Mouse (Mus musculus): ENCODE measurements around the gene Pdgfc. TPM values are rescaled to one million over a fixed set of nuclear protein-coding genes. Genes with fewer than 3 reads are reported as not detected.

Pdgfc gene
- polyA plus RNA-seq, 1 experiment from 2014 or later = 9.2 TPM

GRCm38 (mm10) chr3:81039131-81039653, 3.0 kb downstream of the Pdgfc start:
- no peaks in the 10 kb centered on the region for H3K36me3 ChIP-seq (ENCODE audit: control insufficient read depth, insufficient read depth, low read length)
- H3K4me3 ChIP-seq (ENCODE audit: low read length) = 0 out of 2 replicates have a peak overlapping the region, but pooled peaks have one; percentile 3
- no peak overlapping the region for H3K9ac ChIP-seq (ENCODE audit: low read depth, low read length)
- no peak overlapping the region for H3K4me2 ChIP-seq (ENCODE audit: low read depth, low read length)
- H3K27me3 ChIP-seq (replicated peaks; ENCODE audit: control insufficient read depth, insufficient read depth, low read length) = no peaks in the 10 kb centered on the region
- no peaks in the 10 kb centered on the region for H3K9me3 ChIP-seq (ENCODE audit: control insufficient read depth, low read length)
- 34% methylated on average over 2 of the region's 2 CpGs for WGBS
- H3K27ac ChIP-seq (ENCODE audit: low read length) = no peak overlapping the region
- ATAC-seq = no peak
- H3K4me1 ChIP-seq (ENCODE audit: control insufficient read depth, insufficient read depth, low read length) = peaks cover 8% of the 10 kb centered on the region

GRCm38 (mm10) chr3:81044653-81045343, 8.6 kb downstream of the Pdgfc start:
- Histone ChIP-seq H3K27ac (ENCODE audit: low read length) (no peak overlapping the region), H3K36me3 (ENCODE audit: control insufficient read depth, insufficient read depth, low read length) (no peaks in the 10 kb centered on the region), H3K9me3 (ENCODE audit: control insufficient read depth, low read length) (no peaks in the 10 kb centered on the region), H3K4me3 (ENCODE audit: low read length) (no peak overlapping the region), H3K9ac (ENCODE audit: low read depth, low read length) (no peak overlapping the region), H3K27me3 (replicated peaks; ENCODE audit: control insufficient read depth, insufficient read depth, low read length) (no peaks in the 10 kb centered on the region), H3K4me2 (ENCODE audit: low read depth, low read length) (no peak overlapping the region), H3K4me1 (ENCODE audit: control insufficient read depth, insufficient read depth, low read length) (peaks cover 3% of the 10 kb centered on the region)
- 57% methylated on average over 2 of the region's 2 CpGs for WGBS
- no peak for ATAC-seq

GRCm38 (mm10) chr3:81045344-81046050, 9.3 kb downstream of the Pdgfc start:
- Histone ChIP-seq H3K4me2 (ENCODE audit: low read depth, low read length) (no peak overlapping the region), H3K9me3 (ENCODE audit: control insufficient read depth, low read length) (no peaks in the 10 kb centered on the region), H3K27me3 (replicated peaks; ENCODE audit: control insufficient read depth, insufficient read depth, low read length) (no peaks in the 10 kb centered on the region), H3K4me1 (ENCODE audit: control insufficient read depth, insufficient read depth, low read length) (peaks cover 3% of the 10 kb centered on the region), H3K27ac (ENCODE audit: low read length) (no peak overlapping the region), H3K36me3 (ENCODE audit: control insufficient read depth, insufficient read depth, low read length) (no peaks in the 10 kb centered on the region), H3K4me3 (ENCODE audit: low read length) (no peak overlapping the region), H3K9ac (ENCODE audit: low read depth, low read length) (no peak overlapping the region)
- 53% methylated on average over 5 of the region's 5 CpGs for WGBS
- ATAC-seq = no peak

GRCm38 (mm10) chr3:81046652-81047607, 10.7 kb downstream of the Pdgfc start:
- Histone ChIP-seq H3K4me1 (ENCODE audit: control insufficient read depth, insufficient read depth, low read length) (peaks cover 3% of the 10 kb centered on the region), H3K9ac (ENCODE audit: low read depth, low read length) (no peak overlapping the region), H3K4me3 (ENCODE audit: low read length) (no peak overlapping the region), H3K36me3 (ENCODE audit: control insufficient read depth, insufficient read depth, low read length) (no peaks in the 10 kb centered on the region), H3K27me3 (replicated peaks; ENCODE audit: control insufficient read depth, insufficient read depth, low read length) (no peaks in the 10 kb centered on the region), H3K4me2 (ENCODE audit: low read depth, low read length) (no peak overlapping the region), H3K9me3 (ENCODE audit: control insufficient read depth, low read length) (no peaks in the 10 kb centered on the region), H3K27ac (ENCODE audit: low read length) (no peak overlapping the region)
- 42% methylated on average over 10 of the region's 10 CpGs for WGBS
- no peak for ATAC-seq

- H3K4me1 ChIP-seq (ENCODE audit: control insufficient read depth, insufficient read depth, low read length) = no peaks in the 10 kb centered on the region
- no peak overlapping the region for H3K9ac ChIP-seq (ENCODE audit: low read depth, low read length)
- no peaks in the 10 kb centered on the region for H3K36me3 ChIP-seq (ENCODE audit: control insufficient read depth, insufficient read depth, low read length)
- no peaks in the 10 kb centered on the region for H3K9me3 ChIP-seq (ENCODE audit: control insufficient read depth, low read length)
- no peak for ATAC-seq
- H3K27me3 ChIP-seq (replicated peaks; ENCODE audit: control insufficient read depth, insufficient read depth, low read length) = no peaks in the 10 kb centered on the region
- no peak overlapping the region for H3K4me3 ChIP-seq (ENCODE audit: low read length)
- H3K4me2 ChIP-seq (ENCODE audit: low read depth, low read length) = no peak overlapping the region
- H3K27ac ChIP-seq (ENCODE audit: low read length) = no peak overlapping the region
Observed at GRCm38 (mm10) chr3:81051522-81051921, 15.3 kb downstream of the Pdgfc start.

GRCm38 (mm10) chr3:81052422-81052821, 16.2 kb downstream of the Pdgfc start:
- 78% methylated on average over 6 of the region's 6 CpGs for WGBS
- Histone ChIP-seq H3K4me2 (ENCODE audit: low read depth, low read length) (no peak overlapping the region), H3K9ac (ENCODE audit: low read depth, low read length) (no peak overlapping the region), H3K4me3 (ENCODE audit: low read length) (no peak overlapping the region), H3K27ac (ENCODE audit: low read length) (no peak overlapping the region), H3K27me3 (replicated peaks; ENCODE audit: control insufficient read depth, insufficient read depth, low read length) (no peaks in the 10 kb centered on the region), H3K9me3 (ENCODE audit: control insufficient read depth, low read length) (no peaks in the 10 kb centered on the region), H3K36me3 (ENCODE audit: control insufficient read depth, insufficient read depth, low read length) (no peaks in the 10 kb centered on the region), H3K4me1 (ENCODE audit: control insufficient read depth, insufficient read depth, low read length) (no peaks in the 10 kb centered on the region)
- no peak for ATAC-seq

GRCm38 (mm10) chr3:81054074-81054473, 17.9 kb downstream of the Pdgfc start:
- Histone ChIP-seq H3K27me3 (replicated peaks; ENCODE audit: control insufficient read depth, insufficient read depth, low read length) (no peaks in the 10 kb centered on the region), H3K9ac (ENCODE audit: low read depth, low read length) (no peak overlapping the region), H3K4me3 (ENCODE audit: low read length) (no peak overlapping the region), H3K4me2 (ENCODE audit: low read depth, low read length) (no peak overlapping the region), H3K9me3 (ENCODE audit: control insufficient read depth, low read length) (no peaks in the 10 kb centered on the region), H3K36me3 (ENCODE audit: control insufficient read depth, insufficient read depth, low read length) (no peaks in the 10 kb centered on the region), H3K4me1 (ENCODE audit: control insufficient read depth, insufficient read depth, low read length) (no peaks in the 10 kb centered on the region), H3K27ac (ENCODE audit: low read length) (no peak overlapping the region)
- ATAC-seq = no peak

- Histone ChIP-seq H3K4me3 (ENCODE audit: low read length) (no peak overlapping the region), H3K27me3 (replicated peaks; ENCODE audit: control insufficient read depth, insufficient read depth, low read length) (no peaks in the 10 kb centered on the region), H3K9ac (ENCODE audit: low read depth, low read length) (no peak overlapping the region), H3K36me3 (ENCODE audit: control insufficient read depth, insufficient read depth, low read length) (no peaks in the 10 kb centered on the region), H3K9me3 (ENCODE audit: control insufficient read depth, low read length) (no peaks in the 10 kb centered on the region), H3K4me1 (ENCODE audit: control insufficient read depth, insufficient read depth, low read length) (no peaks in the 10 kb centered on the region), H3K27ac (ENCODE audit: low read length) (no peak overlapping the region), H3K4me2 (ENCODE audit: low read depth, low read length) (no peak overlapping the region)
- 82% methylated on average over 1 of the region's 1 CpGs for WGBS
- no peak for ATAC-seq
Observed at GRCm38 (mm10) chr3:81057719-81058118, 21.5 kb downstream of the Pdgfc start.

- no peaks in the 10 kb centered on the region for H3K9me3 ChIP-seq (ENCODE audit: control insufficient read depth, low read length)
- 17% methylated on average over 4 of the region's 4 CpGs for WGBS
- H3K27ac ChIP-seq (ENCODE audit: low read length) = no peak overlapping the region
- H3K4me3 ChIP-seq (ENCODE audit: low read length) = no peak overlapping the region
- no peak overlapping the region for H3K4me2 ChIP-seq (ENCODE audit: low read depth, low read length)
- no peak for ATAC-seq
- H3K4me1 ChIP-seq (ENCODE audit: control insufficient read depth, insufficient read depth, low read length) = no peaks in the 10 kb centered on the region
- H3K9ac ChIP-seq (ENCODE audit: low read depth, low read length) = no peak overlapping the region
- no peaks in the 10 kb centered on the region for H3K36me3 ChIP-seq (ENCODE audit: control insufficient read depth, insufficient read depth, low read length)
- H3K27me3 ChIP-seq (replicated peaks; ENCODE audit: control insufficient read depth, insufficient read depth, low read length) = no peaks in the 10 kb centered on the region
Observed at GRCm38 (mm10) chr3:81058527-81059031, 22.4 kb downstream of the Pdgfc start.
